Mouse (Mus musculus): ENCODE results near the gene Cryzl2. TPM values are rescaled to one million over a fixed set of nuclear protein-coding genes. Genes with fewer than 3 reads are reported as not detected.

Cryzl2 gene
- polyA plus RNA-seq, 1 experiment from 2014 or later = 9.5 TPM

GRCm38 (mm10) chr1:157537636-157538035 is 79.3 kb downstream of the Cryzl2 start:
- Histone ChIP-seq H3K9ac (replicated peaks) (no peak overlapping the region), H3K4me2 (ENCODE audit: low read depth, low read length) (no peak overlapping the region), H3K4me1 (ENCODE audit: insufficient read depth) (no peaks in the 10 kb centered on the region), H3K36me3 (replicated peaks; ENCODE audit: insufficient read depth, low read length) (peaks cover 9% of the 10 kb centered on the region; the same call in 1 of the 2 replicates), H3K9me3 (ENCODE audit: low read length) (no peaks in the 10 kb centered on the region), H3K4me3 (ENCODE audit: low read depth, low read length) (no peak overlapping the region), H3K27ac (ENCODE audit: low read depth) (no peak overlapping the region), H3K27me3 (ENCODE audit: insufficient read depth, low read length) (no peaks in the 10 kb centered on the region)
- no peak for ATAC-seq
- WGBS (ENCODE audit: insufficient replicate concordance) = 73% methylated on average over 5 of the region's 5 CpGs
- DNase-seq = peak; percentile 58
- TF ChIP-seq CTCF (IDR thresholded peaks at IDR 0.05; ENCODE audit: low read depth) (peak; percentile 62), EP300 (IDR thresholded peaks at IDR 0.05; ENCODE audit: low read depth) (no peak)

Other genes with a start within 250 kb of the Cryzl2 start
- gene Rasal2, start 46.0 kb upstream of the Cryzl2 start, polyA plus RNA-seq (2015; fragmentation: Nextera tagmentation; extraction: Ambion mirVana) = 10.7 and 12.5 TPM in 2 replicates
- 14.7 and 14.9 TPM in 2 replicates for gene Sec16b, start 48.2 kb downstream of the Cryzl2 start, polyA plus RNA-seq (2015; fragmentation: Nextera tagmentation; extraction: Ambion mirVana)

All from liver, postnatal 0 days (tissue).